Mouse (Mus musculus): ENCODE measurements at regions not wholly inside any gene's neighbourhood (a gene's known extent, or its start where the extent isn't known, plus 50 kb on each side); places are given as distances from the start of the nearest gene placed in this dataset.

- TF ChIP-seq MAFK (IDR thresholded peaks at IDR 0.05; ENCODE audit: insufficient read depth, low read depth, low read length) (no peak), CHD2 (IDR thresholded peaks at IDR 0.05; ENCODE audit: low read depth, low read length) (no peak), ZC3H11A (IDR thresholded peaks at IDR 0.05; ENCODE audit: borderline replicate concordance, low read depth, low read length) (no peak)
These were observed 541.6 kb upstream of the A830018L16Rik start for GRCm38 (mm10) chr1:10872266-10872665.
